Mouse (Mus musculus): ENCODE data around the gene Cd83.

Cd83 gene

DNA sequence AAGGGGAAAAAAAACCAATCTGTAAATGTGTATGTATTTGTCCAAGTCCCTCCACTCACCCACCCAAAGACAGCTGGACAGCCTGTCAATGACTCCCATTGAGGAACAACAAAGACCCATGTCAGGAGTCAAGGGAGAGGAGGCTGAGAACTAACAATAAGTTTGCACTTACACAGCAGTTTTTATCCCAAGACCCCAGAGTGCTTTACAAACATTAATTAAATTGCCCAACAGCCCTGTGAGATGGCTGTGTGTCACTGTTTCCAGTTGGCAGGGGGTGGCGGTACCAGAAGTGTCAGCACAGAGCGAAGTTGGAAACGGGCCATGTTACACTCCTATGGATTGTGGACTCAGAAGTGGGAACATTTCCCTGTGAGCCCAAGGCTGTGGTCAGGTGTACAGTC lies 22.7 kb downstream of the Cd83 start:
- DNase-seq: no peak

DNA sequence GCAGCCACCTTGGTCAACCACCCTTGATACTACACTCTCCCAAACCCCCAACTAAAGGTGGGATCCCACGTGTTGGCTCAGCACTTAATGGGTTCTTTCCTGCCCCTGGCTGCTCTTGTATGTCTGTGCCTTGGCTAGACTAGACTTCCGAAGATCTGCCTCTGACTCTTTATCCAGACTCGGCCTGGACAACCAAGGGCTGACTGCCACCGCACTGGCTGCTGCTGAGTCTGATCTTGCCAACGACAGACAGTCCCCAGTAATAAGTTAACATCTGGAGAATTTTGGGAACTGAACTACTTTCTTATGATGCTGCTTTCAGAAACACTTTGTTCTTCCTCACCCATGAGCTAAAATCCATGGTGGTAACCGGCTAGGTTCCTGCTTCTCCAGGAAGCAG lies 26.0 kb downstream of the Cd83 start:
- DNase-seq: no peak

DNA sequence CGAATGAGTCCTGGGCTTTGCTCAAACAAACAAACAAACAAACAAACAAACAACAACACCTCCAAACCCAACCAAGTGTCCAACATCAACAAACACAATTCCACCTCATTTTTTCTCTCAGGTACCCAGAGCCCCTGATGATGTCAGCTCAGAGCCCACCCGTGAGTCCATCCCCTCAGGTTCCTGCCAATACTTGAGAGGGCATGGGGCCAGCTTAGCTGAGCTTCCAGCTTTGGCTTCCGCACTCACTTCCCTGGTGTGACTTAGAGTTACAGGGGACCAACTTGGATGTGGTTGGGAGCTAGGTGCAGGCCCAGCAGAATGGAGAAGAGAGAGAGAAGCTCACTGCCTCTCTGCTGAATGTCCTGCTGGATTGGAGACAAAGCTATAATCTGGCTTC lies 27.3 kb downstream of the Cd83 start:
- no peak for DNase-seq

DNA sequence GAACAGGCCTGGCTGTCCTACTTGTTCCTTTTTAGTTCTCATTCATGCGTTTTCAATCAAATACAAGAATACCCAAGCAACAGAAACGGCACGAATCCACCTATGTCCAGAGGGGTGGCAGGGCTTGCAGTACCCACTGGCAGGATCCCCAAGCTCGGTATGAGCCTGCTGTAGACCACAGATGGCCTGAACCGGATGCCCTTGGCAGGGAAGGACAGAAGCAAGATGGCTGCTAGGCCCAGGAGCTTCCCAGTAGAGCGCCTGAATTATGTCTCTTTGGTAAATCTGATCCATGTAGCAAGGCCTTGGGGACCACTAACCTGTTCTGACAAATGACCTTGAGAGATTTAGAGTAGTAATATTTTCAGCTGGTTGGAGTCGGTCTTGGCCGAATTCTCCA lies 28.9 kb downstream of the Cd83 start:
- DNase-seq: no peak

DNA sequence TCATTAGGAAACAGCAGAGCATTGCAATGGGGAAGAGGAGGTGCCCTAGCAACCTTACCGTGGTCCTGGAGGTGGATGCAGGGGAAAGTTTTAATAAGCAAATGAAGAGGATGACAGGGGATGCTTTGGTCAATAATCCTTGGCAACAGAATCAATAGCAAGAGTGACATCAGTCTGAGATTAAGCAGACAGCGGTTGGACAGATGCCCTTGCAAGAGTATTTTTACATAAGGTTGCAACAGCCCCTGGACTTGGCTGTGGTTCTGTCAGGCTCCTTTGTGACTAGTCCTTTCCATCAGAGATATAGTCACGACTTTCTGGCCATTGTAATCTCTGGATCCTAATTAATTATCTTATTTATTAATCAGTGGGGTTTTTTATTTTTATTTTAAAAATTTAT lies 32.9 kb downstream of the Cd83 start:
- DNase-seq: no peak

DNA sequence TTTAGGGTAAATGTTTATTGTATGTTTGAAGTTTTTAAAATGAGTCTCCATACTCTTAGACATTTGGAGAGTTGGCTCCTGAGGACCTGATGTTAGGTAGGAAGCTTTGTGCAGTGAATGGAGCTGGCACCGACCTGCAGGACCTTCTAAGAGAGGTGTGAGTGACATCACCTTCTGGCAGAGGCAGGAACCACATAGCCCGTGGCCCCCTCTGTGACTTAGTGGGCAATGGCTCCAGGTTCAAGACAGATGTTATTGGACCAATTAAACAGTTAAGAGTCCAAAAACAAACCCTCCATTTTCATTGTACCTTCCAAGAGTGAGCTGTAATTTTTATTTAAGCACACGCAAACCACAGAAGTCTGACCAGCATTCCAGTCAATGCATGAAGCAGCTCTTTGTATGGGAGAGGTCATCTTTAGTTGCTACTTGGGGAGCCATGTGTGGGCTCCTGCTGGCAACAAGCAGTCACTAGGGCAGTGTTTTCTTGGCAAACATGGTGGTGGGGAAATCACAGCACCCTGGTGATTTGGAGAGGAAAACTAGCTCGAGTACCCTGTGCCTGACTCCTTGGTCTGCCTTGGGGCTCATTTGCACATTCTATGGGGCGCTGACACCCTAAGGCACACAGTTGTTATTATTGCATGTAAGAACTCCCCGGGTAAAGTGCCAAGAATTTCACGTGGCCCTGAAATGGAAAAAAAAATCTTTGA lies 33.9 kb downstream of the Cd83 start:
- no peak for DNase-seq

DNA sequence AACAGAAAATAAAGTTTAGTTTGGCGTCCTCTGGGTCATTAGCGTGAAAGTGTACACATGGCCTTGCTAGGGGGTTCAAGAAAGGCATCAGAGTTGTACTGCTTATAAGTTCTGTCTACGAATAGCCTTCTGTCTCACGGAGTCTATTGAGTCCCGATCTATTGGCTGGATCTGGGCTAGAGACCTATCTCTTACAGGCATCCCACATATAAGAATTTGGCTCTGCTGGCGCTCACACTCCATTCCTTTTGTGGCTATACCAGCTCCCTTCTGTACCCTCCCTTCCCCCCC lies 34.4 kb downstream of the Cd83 start:
- no peak for DNase-seq

DNA sequence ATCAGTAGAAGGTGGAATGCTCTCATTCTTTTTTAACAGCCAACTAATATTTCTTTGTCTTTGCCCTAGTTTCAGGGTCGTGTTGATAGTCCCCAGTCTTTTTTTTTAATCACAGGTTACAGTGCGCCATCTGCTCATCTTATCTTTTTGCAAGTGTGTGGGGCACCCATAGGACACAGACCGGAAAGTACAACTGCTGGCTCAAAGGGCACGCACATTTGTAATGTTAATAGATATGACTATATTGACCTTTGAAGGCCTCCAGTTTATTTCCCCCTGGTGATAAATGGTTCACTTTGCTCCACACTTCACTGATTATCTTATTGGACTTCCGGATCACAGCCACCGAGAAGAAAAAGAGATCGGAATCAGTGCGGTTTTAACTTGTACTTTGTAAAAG lies 35.5 kb downstream of the Cd83 start:
- no peak for DNase-seq

DNA sequence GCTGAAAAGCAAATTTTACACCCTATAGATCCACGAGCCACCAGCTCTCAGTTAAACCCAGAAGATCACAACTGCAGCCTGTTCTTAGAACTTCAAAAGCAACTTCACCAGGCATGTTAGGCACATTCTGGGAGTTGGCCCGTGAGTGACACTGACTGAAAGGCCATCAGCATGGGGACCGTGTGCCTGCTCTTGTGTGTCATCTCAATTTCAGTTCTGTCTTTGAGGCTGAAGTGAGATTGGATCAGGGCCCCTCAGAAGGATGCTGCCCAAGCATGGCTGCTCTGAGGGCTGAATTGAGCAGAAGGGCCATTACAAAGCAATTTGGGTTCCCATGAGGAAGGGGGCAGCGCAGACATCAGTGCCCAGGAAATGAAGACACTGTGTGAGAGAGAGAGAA lies 37.7 kb downstream of the Cd83 start:
- DNase-seq: no peak

DNA sequence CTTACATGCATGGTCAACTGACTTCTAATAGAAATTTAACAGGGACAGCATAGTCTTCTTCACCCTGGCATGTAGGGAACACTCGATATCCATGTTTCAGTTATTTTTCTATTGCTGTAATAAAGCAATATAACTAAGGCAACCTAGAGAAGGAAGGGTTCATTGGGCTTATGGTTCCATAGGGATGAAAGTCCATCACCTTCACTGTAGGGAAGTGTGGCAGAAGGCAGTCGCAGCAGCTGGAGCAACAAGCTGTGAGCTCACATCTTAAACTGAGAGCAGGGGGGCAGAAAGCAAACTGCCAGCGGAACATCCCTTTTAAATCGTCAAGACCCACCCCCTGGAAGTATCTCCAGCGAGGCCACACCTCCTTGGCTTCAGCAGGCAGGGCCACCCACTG lies 44.1 kb downstream of the Cd83 start:
- no peak for DNase-seq

DNA sequence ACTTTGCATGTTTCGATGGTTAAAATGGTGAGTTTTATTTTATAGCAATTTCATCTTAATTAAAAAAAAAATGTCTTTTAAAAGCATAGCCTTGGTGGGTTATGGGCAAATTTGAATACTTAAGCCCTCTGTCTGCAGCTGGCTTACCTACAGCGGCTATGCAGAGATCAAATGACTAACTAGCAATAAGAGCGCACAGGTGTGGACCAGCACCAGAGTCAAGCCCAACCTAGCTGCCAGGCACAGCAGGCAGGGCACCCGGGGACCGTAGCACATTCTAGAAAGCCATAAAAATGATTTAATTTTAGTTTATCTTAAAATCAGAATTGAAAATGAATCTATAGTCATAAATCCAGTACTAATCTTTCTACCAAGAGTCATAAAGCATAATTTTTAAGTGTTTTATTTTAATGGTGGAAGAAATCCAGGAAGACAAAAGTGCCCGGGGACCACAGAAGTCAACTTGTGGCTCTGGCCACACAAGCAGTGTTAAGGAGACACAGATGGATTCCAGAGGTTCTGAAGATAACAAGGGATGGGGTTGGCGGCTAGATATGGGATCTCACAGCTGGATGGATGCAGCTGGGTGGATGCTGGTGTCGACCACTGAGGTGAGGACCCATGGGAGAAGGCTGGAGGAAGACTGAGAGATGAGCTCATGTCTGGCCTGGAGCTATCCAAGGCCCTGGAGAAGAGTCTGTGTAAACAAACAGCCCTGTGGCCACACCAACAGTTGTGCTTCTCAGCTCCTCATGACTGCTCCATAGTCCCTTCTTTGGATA lies 46.5 kb downstream of the Cd83 start:
- peak; percentile 42 for DNase-seq

DNA sequence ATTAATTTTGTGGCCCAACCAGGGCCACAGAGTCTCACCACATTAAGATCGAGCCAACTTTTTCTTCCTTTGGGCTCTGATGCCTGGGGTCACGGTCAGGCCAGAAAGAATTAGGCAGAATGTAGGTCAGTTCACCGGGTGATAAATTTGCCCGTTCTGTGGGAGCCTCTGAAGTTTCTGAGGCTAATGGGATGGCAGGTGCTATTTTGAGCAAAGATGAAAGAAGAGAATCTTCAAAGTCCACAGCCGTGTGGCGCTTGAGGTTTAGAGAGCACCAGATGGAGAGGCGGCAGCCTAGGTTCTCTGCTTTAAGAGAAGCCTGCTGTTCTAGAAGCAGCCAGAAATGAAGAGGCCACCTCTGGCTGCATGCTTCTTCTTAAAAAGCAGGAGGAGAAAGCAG lies 48.2 kb downstream of the Cd83 start:
- peak; percentile 72 for DNase-seq

DNA sequence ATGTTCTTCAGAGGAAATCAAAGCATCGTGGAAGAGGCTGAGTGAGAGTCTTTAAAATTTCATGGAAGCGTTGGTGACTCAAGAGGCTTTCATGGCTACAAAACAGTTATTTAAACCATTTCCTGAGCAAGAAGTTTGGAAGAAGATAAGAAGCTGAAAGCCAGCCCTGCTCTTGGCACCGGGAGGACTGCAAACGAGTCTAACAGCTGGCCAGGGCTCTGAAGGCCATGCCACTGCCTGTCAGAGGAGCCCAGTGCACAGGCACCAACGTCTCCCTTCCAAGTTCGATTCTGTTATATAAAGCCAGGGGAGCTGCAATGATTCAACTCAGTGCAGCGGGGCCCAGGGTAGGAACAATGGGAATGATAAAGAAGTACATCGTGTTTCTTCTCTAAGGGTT lies 51.8 kb downstream of the Cd83 start:
- no peak for DNase-seq

DNA sequence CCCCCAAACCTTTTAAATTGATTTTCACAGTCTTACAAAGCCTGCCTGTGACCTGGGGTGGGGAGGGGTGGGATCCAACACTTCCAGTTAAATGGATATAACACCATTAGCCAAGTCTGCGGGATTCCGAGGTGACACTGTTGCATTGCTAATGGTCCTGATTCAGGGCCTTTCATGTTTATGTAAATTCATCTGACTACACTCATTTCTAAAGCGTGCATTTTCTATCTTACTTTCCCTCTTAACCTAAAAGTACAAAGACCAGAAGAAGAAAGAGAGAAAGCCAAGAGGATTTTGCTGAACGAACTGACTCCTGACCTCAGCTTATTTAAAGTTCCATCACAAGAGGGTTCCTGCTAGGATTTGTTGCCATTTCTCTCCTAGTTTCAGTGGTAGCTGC lies 53.2 kb downstream of the Cd83 start:
- DNase-seq: no peak

DNA sequence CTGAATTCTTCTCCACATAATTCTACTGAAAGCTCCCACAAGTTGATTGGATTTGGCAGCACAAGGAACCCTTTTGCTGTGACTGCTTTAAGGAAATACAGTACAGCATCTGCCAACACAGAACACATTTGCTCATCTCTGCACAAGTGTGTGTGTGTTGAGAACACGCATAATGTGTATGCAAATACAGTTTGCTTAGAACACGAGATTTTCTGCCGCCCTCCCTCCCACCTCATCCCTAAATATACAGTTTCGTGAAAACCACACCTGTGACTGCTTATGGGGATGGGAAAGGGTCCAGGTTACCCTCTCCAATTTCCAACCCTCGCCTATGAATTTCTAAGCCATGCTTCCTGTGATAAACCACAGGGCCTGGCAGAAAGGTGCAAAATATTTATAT lies 60.6 kb downstream of the Cd83 start:
- DNase-seq: no peak

DNA sequence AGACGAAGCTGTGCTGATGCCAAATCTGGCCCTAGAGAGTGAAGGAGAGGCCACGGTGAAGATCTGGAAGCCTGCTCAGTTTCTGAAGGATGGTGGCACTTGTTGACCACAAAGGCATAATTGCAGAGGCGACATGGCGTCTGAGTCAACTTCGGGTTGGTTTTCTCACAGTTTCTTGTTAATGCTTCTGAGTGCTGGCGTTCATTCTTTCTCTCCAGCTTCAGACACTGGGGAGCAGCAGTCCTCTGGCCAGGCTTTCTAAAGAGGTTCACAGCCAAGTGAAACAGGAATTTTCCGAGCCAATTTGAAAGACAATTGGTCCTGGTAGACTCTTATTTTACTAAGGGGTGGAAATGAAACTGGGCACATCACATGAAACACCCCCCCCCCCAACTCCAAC lies 62.6 kb downstream of the Cd83 start:
- no peak for DNase-seq

DNA sequence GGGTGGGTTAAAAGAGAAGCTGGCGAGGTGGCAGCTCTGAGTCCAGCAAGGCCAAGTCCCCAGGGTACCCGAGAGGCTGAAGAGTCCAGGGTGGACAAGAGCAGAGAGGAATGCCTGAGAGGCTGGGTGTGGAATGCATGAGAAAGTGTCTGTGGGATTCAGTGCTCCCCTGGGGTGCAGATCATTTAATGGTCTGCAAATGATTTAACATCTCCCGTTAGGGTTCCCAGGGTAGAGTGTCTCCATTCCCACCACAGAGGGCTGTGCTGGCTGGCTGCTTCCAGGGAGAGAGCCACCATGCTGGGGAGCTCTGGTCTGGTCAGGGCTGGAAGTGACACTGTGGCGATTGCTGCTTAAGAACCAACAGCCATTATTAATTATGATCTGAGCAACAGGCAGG lies 65.2 kb downstream of the Cd83 start:
- DNase-seq: no peak

DNA sequence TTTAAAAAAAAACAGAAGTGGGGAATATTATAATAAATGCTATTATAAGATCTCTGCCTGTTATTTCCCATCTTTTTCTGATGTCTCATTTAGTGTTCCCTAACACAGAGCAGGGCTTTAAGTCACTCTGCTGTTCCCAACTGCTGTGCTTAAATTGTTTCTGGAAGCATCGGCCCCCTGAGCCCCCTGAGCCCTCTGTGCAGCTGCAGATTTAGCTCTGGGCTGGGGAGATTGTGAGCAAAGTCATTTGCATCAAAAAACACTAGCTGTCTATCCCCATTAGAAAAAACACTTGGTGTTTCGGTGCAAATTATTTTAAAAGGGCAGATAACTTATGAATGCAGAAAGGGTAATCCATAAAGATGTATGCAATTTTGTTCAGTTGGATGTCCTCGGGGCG lies 66.5 kb downstream of the Cd83 start:
- DNase-seq: no peak
